Mouse (Mus musculus) kidney, adult 2 months (tissue): Measurements from ENCODE around the gene A630023A22Rik. TPM values are rescaled to one million over a fixed set of nuclear protein-coding genes. Genes with fewer than 3 reads are reported as not detected.

Experiments
- DNase-seq: peaks from one replicate; pipeline ENCODE4 v3.0.0; 2021
- H3K27ac ChIP-seq: fragments of 200-500 bp; 2 replicates; pipeline ENCODE4 v1.5.1; 2012; ENCODE audit warnings: low read depth, low read length, control low read depth, inconsistent platforms; ENCODE audit not compliant: insufficient read depth
- H3K27me3 ChIP-seq: fragments of 200-500 bp; replicated peaks from 2 replicates; pipeline ENCODE4 v1.6.1; 2012; ENCODE audit warnings: mild to moderate bottlenecking, moderate library complexity, low read length, inconsistent platforms; ENCODE audit not compliant: control insufficient read depth, insufficient read depth
- H3K36me3 ChIP-seq: fragments of 200-500 bp; 2 replicates; pipeline ENCODE4 v1.6.1; 2012; ENCODE audit warnings: mild to moderate bottlenecking, moderate library complexity, low read length, inconsistent platforms; ENCODE audit not compliant: control insufficient read depth, insufficient read depth
- H3K4me1 ChIP-seq: fragments of 200-500 bp; 2 replicates; pipeline ENCODE4 v1.6.1; 2011; ENCODE audit warnings: low read length; ENCODE audit not compliant: control insufficient read depth, insufficient read depth
- H3K4me3 ChIP-seq: fragments of 200-500 bp; 2 replicates; pipeline ENCODE4 v1.5.1; 2011; ENCODE audit warnings: mild to moderate bottlenecking, low read depth, low read length, control low read depth; ENCODE audit not compliant: insufficient read depth
- CTCF ChIP-seq: fragments of 200-500 bp; conservative IDR thresholded peaks from 2 replicates; pipeline ENCODE4 v1.5.1; 2011; ENCODE audit warnings: low read depth, mild to moderate bottlenecking, control low read depth, low read length, moderate library complexity, mixed read lengths; ENCODE audit not compliant: insufficient read depth, insufficient read length
- POLR2A ChIP-seq: fragments of 200-500 bp; IDR thresholded peaks from one replicate; pipeline ENCODE4 v1.6.1; 2011; ENCODE audit warnings: low read depth, low read length, control low read depth
- WGBS: fragments of 180-500 bp; shearing (Covaris S2); methylation state at CpG from one replicate; pipeline ENCODE4 v1.1.7; 2018; 5-methylcytosine and 5-hydroxymethylcytosine counted together
- polyA plus RNA-seq: library from polyadenylated mRNA; depleted of rRNA; stranded (reverse); fragments of >200 nt; gene quantifications from 2 replicates; pipeline ENCODE4 v1.2.3, GENCODE M21; 2012

The A630023A22Rik gene
- polyA plus RNA-seq, 1 experiment, result not detected

GRCm38 (mm10) chr14:34106389-34107062 lies 4.0 kb upstream of the A630023A22Rik start:
- Histone ChIP-seq H3K27me3 (no peaks in the 10 kb centered on the region), H3K27ac (no peak overlapping the region), H3K4me1 (no peaks in the 10 kb centered on the region), H3K36me3 (no peaks in the 10 kb centered on the region), H3K4me3 (no peak overlapping the region)
- peak; percentile 31 for DNase-seq
- 64% methylated on average over 12 of the region's 12 CpGs for WGBS
- TF ChIP-seq CTCF (peak; percentile 55), POLR2A (no peak)

GRCm38 (mm10) chr14:34104892-34105291 lies 2.3 kb upstream of the A630023A22Rik start:
- WGBS, result 22% methylated on average over 8 of the region's 8 CpGs
- H3K4me3 ChIP-seq, result no peak overlapping the region
- no peak for TF ChIP-seq POLR2A
- TF ChIP-seq CTCF, result peak; percentile 76
- no peaks in the 10 kb centered on the region for H3K4me1 ChIP-seq
- peak; percentile 73 for DNase-seq
- H3K27ac ChIP-seq, result no peak overlapping the region
- H3K27me3 ChIP-seq, result no peaks in the 10 kb centered on the region
- no peaks in the 10 kb centered on the region for H3K36me3 ChIP-seq

GRCm38 (mm10) chr14:34103855-34104254 lies 1.3 kb upstream of the A630023A22Rik start:
- no peak for DNase-seq

GRCm38 (mm10) chr14:34096161-34096560 lies 6.4 kb downstream of the A630023A22Rik start:
- 81% methylated on average over 5 of the region's 5 CpGs for WGBS
- no peaks in the 10 kb centered on the region for H3K36me3 ChIP-seq
- no peak for DNase-seq
- H3K27me3 ChIP-seq, result no peaks in the 10 kb centered on the region
- no peak overlapping the region for H3K4me3 ChIP-seq
- H3K27ac ChIP-seq, result no peak overlapping the region
- TF ChIP-seq POLR2A (no peak), CTCF (no peak)
- H3K4me1 ChIP-seq, result no peaks in the 10 kb centered on the region

More at GRCm38 (mm10) chr14:34103855-34104254, 1.3 kb upstream of the A630023A22Rik start:
- Histone ChIP-seq H3K4me3 (no peak overlapping the region), H3K27me3 (no peaks in the 10 kb centered on the region), H3K4me1 (no peaks in the 10 kb centered on the region), H3K27ac (no peak overlapping the region), H3K36me3 (no peaks in the 10 kb centered on the region)
- WGBS, result 80% methylated on average over 3 of the region's 3 CpGs
- no peak for TF ChIP-seq CTCF
- TF ChIP-seq POLR2A, result no peak

- no peaks in the 10 kb centered on the region for H3K36me3 ChIP-seq
- no peak overlapping the region for H3K27ac ChIP-seq
- no peak overlapping the region for H3K4me3 ChIP-seq
- WGBS, result 78% methylated on average over 1 of the region's 1 CpGs
- no peaks in the 10 kb centered on the region for H3K27me3 ChIP-seq
- TF ChIP-seq CTCF (no peak), POLR2A (no peak)
- no peak for DNase-seq
- no peaks in the 10 kb centered on the region for H3K4me1 ChIP-seq
Measured at GRCm38 (mm10) chr14:34092856-34093255, 9.7 kb downstream of the A630023A22Rik start.

GRCm38 (mm10) chr14:34091475-34091874 lies 11.1 kb downstream of the A630023A22Rik start:
- 81% methylated on average over 5 of the region's 5 CpGs for WGBS
- H3K36me3 ChIP-seq, result no peaks in the 10 kb centered on the region
- H3K27ac ChIP-seq, result no peak overlapping the region
- H3K4me3 ChIP-seq, result no peak overlapping the region
- DNase-seq, result no peak
- H3K4me1 ChIP-seq, result no peaks in the 10 kb centered on the region
- TF ChIP-seq CTCF (no peak), POLR2A (no peak)
- no peaks in the 10 kb centered on the region for H3K27me3 ChIP-seq

- Histone ChIP-seq H3K4me1 (no peaks in the 10 kb centered on the region), H3K27me3 (no peaks in the 10 kb centered on the region), H3K4me3 (no peak overlapping the region), H3K36me3 (no peaks in the 10 kb centered on the region), H3K27ac (no peak overlapping the region)
- no peak for TF ChIP-seq POLR2A
- no peak for TF ChIP-seq CTCF
- 80% methylated on average over 8 of the region's 8 CpGs for WGBS
- DNase-seq, result no peak
Measured at GRCm38 (mm10) chr14:34089796-34090195, 12.8 kb downstream of the A630023A22Rik start.
